Mouse (Mus musculus) kidney, embryonic 15.5 days (tissue): Measurements from ENCODE around the gene Coq10a. TPM values are rescaled to one million over a fixed set of nuclear protein-coding genes. Genes with fewer than 3 reads are reported as not detected.

Experiments used
- ATAC-seq: fragments of 200-750 bp; cut with Nextera tagmentation; replicated peaks from 2 replicates; pipeline ENCODE4 v1.8.0; 2017; ENCODE audit warnings: moderate TSS enrichment; ENCODE audit not compliant: low FRiP score
- H3K27ac ChIP-seq: fragments of 300-500 bp; sonication (generic); 2 replicates; pipeline ENCODE4 v1.5.1; 2015; ENCODE audit warnings: mild to moderate bottlenecking, inconsistent platforms
- H3K27me3 ChIP-seq: fragments of 300-500 bp; sonication (generic); 2 replicates; pipeline ENCODE4 v1.6.1; 2015; ENCODE audit warnings: inconsistent platforms
- H3K36me3 ChIP-seq: fragments of 300-500 bp; sonication (generic); 2 replicates; pipeline ENCODE4 v1.6.1; 2015; ENCODE audit warnings: inconsistent platforms
- H3K4me1 ChIP-seq: fragments of 300-500 bp; sonication (generic); 2 replicates; pipeline ENCODE4 v1.6.1; 2015; ENCODE audit warnings: inconsistent platforms
- H3K4me2 ChIP-seq: fragments of 300-500 bp; sonication (generic); 2 replicates; pipeline ENCODE4 v1.6.1; 2015; ENCODE audit warnings: moderate library complexity, mild to moderate bottlenecking, inconsistent platforms
- H3K4me3 ChIP-seq: fragments of 300-500 bp; sonication (generic); replicated peaks from 2 replicates; pipeline ENCODE4 v1.5.1; 2015; ENCODE audit warnings: mild to moderate bottlenecking, inconsistent platforms
- H3K9ac ChIP-seq: fragments of 300-500 bp; sonication (generic); 2 replicates; pipeline ENCODE4 v1.6.1; 2015; ENCODE audit warnings: mild to moderate bottlenecking, inconsistent platforms
- H3K9me3 ChIP-seq: fragments of 300-500 bp; sonication (generic); replicated peaks from 2 replicates; pipeline ENCODE4 v1.6.1; 2016; ENCODE audit warnings: inconsistent platforms
- WGBS: fragments of 180-500 bp; shearing (Covaris S2); methylation state at CpG from one replicate; pipeline ENCODE4 v1.1.7; 2015; ENCODE audit warnings: mixed read lengths; 5-methylcytosine and 5-hydroxymethylcytosine counted together
- microRNA-seq: library from miRNA; unstranded; fragments of <30 nt; microRNA quantifications from one replicate; pipeline ENCODE4, GENCODE M21; 2016
- polyA plus RNA-seq: library from polyadenylated mRNA; unstranded; fragments of >200 nt; fragmentation: Nextera tagmentation; extraction: Ambion mirVana; gene quantifications from 2 replicates; pipeline ENCODE4 v1.2.1, GENCODE M21; 2015

Gene Coq10a
- polyA plus RNA-seq, 1 experiment from 2014 or later = 13.7 TPM

DNA sequence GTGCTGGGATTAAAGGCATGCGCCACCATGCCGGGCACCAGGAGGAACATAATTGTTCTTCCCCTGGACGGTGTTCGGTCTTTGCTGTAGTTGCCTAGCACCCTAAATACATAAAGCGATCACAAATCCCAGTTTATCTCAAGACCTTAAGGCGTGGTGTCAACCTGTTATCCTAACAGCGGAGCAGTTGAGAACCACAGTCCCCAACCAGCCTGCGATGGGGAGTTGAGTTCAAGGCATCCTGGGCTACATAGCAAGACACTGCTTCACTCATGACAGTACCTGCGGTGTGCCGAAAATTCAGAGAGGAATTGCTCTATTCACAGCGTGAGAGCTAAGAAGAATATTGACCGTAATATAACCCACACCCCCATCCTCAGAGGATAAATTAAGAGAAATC lies 47.2 kb downstream of the Coq10a start:
- ATAC-seq = peak; percentile 22; the same call in 1 of the 2 replicates
- Histone ChIP-seq H3K9ac (peak overlapping the region; percentile 89), H3K4me3 (peak overlapping the region; percentile 67), H3K36me3 (peaks cover 68% of the 10 kb centered on the region), H3K4me1 (peaks cover 18% of the 10 kb centered on the region), H3K9me3 (no peaks in the 10 kb centered on the region), H3K27me3 (no peaks in the 10 kb centered on the region), H3K4me2 (peak overlapping the region; percentile 84), H3K27ac (peak overlapping the region; percentile 96)
- WGBS = 62% methylated on average over 12 of the region's 12 CpGs

GRCm38 (mm10) chr10:128315578-128315977 lies 53.2 kb downstream of the Coq10a start:
- no peaks in the 10 kb centered on the region for H3K9me3 ChIP-seq
- no peaks in the 10 kb centered on the region for H3K4me1 ChIP-seq
- H3K4me3 ChIP-seq = no peak overlapping the region
- 91% methylated on average over 8 of the region's 8 CpGs for WGBS
- H3K27ac ChIP-seq = no peak overlapping the region
- no peak overlapping the region for H3K9ac ChIP-seq
- no peak for ATAC-seq
- H3K36me3 ChIP-seq = peaks cover 100% of the 10 kb centered on the region
- H3K4me2 ChIP-seq = no peak overlapping the region
- H3K27me3 ChIP-seq = no peaks in the 10 kb centered on the region

Small RNA genes lying within 50 kb of the gene (microRNA-seq; reads per million reads assigned to microRNA genes)
- gene Gm25361 = not detected
- not detected for gene Gm26308
- gene Mir6914 = 0.59 reads per million
- 0.74 reads per million for gene Mir6915

Other genes starting within 250 kb of the Coq10a start
- 40.6 and 42.8 TPM in 2 replicates for gene Rbms2, start 188.7 kb downstream of the Coq10a start, polyA plus RNA-seq
- 1.4 and 1.8 TPM in 2 replicates for gene Gls2, start 174.5 kb downstream of the Coq10a start, polyA plus RNA-seq
- gene Spryd4, start 157.2 kb downstream of the Coq10a start, polyA plus RNA-seq = 32.8 and 34.3 TPM in 2 replicates
- not detected in 2 replicates for gene Mip, start 143.2 kb downstream of the Coq10a start, polyA plus RNA-seq
- 64.4 and 71.7 TPM in 2 replicates for gene Timeless, start 136.9 kb downstream of the Coq10a start, polyA plus RNA-seq
- gene Apon, start 114.9 kb downstream of the Coq10a start, polyA plus RNA-seq = 0.40 and 0.45 TPM in 2 replicates
- 0.48 and 2.5 TPM in 2 replicates for gene Apof, start 100.3 kb downstream of the Coq10a start, polyA plus RNA-seq
- 11.8 and 14.2 TPM in 2 replicates for gene Stat2, start 98.4 kb downstream of the Coq10a start, polyA plus RNA-seq
- 0.21 and 0.40 TPM in 2 replicates for gene Il23a, start 70.2 kb downstream of the Coq10a start, polyA plus RNA-seq
- gene Pan2, start 65.7 kb downstream of the Coq10a start, polyA plus RNA-seq = 38.4 and 41.7 TPM in 2 replicates
- gene Cnpy2, start 46.5 kb downstream of the Coq10a start, polyA plus RNA-seq = 331 and 361 TPM in 2 replicates
- 200 and 214 TPM in 2 replicates for gene Cs, start 31.3 kb downstream of the Coq10a start, polyA plus RNA-seq
- gene Ankrd52, start 8.1 kb upstream of the Coq10a start, polyA plus RNA-seq = 13.6 and 14.5 TPM in 2 replicates
- gene Slc39a5, start 32.2 kb upstream of the Coq10a start, polyA plus RNA-seq = 41.5 and 47.1 TPM in 2 replicates
- gene Nabp2, start 42.5 kb upstream of the Coq10a start, polyA plus RNA-seq = 82.8 and 92.6 TPM in 2 replicates
- gene Rnf41, start 42.7 kb upstream of the Coq10a start, polyA plus RNA-seq = 45.1 and 45.9 TPM in 2 replicates
- 75.9 and 77.2 TPM in 2 replicates for gene Smarcc2, start 90.3 kb upstream of the Coq10a start, polyA plus RNA-seq
- gene Myl6, start 125.1 kb upstream of the Coq10a start, polyA plus RNA-seq = 1,170 and 1,259 TPM in 2 replicates
- 4.2 and 4.7 TPM in 2 replicates for gene Myl6b, start 129.7 kb upstream of the Coq10a start, polyA plus RNA-seq
- gene Esyt1, start 156.9 kb upstream of the Coq10a start, polyA plus RNA-seq = 19.4 and 22.8 TPM in 2 replicates
- 16.2 and 17.7 TPM in 2 replicates for gene Zc3h10, start 178.8 kb upstream of the Coq10a start, polyA plus RNA-seq
- gene Rpl41, start 180.3 kb upstream of the Coq10a start, polyA plus RNA-seq = 4,214 and 4,446 TPM in 2 replicates
- gene Pa2g4, start 197.0 kb upstream of the Coq10a start, polyA plus RNA-seq = 205 and 207 TPM in 2 replicates
- gene Erbb3, start 220.7 kb upstream of the Coq10a start, polyA plus RNA-seq = 9.7 and 10.7 TPM in 2 replicates